Mouse (Mus musculus) heart, adult 8-10 months (tissue): ENCODE data around the gene Msi2. TPM values are rescaled to one million over a fixed set of nuclear protein-coding genes. Genes with fewer than 3 reads are reported as not detected.

Experiments used
- DNase-seq: peaks from one replicate; pipeline ENCODE4 v3.0.0; 2022; ENCODE audit warnings: low spot score
- total RNA-seq, 4 experiments: library from RNA; stranded (reverse); gene quantifications; 2 replicates each; pipeline ENCODE4 v1.2.4; 2022

The Msi2 gene
- total RNA-seq, 4 experiments from 2014 or later, result 206 to 216 (median 210) TPM

GRCm38 (mm10) chr11:88676597-88676996, 41.7 kb downstream of the Msi2 start:
- DNase-seq, result no peak

GRCm38 (mm10) chr11:88675526-88676353, 42.6 kb downstream of the Msi2 start:
- no peak for DNase-seq

GRCm38 (mm10) chr11:88674075-88674474, 44.2 kb downstream of the Msi2 start:
- peak; percentile 30 for DNase-seq

GRCm38 (mm10) chr11:88670925-88671324, 47.4 kb downstream of the Msi2 start:
- DNase-seq, result no peak

- no peak for DNase-seq
Observed at GRCm38 (mm10) chr11:88669106-88669505, 49.2 kb downstream of the Msi2 start.

GRCm38 (mm10) chr11:88668345-88668744, 50.0 kb downstream of the Msi2 start:
- no peak for DNase-seq

GRCm38 (mm10) chr11:88665799-88666198, 52.5 kb downstream of the Msi2 start:
- DNase-seq, result no peak

- DNase-seq, result no peak
Observed at GRCm38 (mm10) chr11:88661444-88662180, 56.7 kb downstream of the Msi2 start.

GRCm38 (mm10) chr11:88660404-88660803, 57.9 kb downstream of the Msi2 start:
- DNase-seq, result no peak

- DNase-seq, result no peak
Observed at GRCm38 (mm10) chr11:88658926-88659325, 59.4 kb downstream of the Msi2 start.

- DNase-seq, result no peak
Observed at GRCm38 (mm10) chr11:88655786-88656185, 62.5 kb downstream of the Msi2 start.

GRCm38 (mm10) chr11:88655214-88655566, 63.1 kb downstream of the Msi2 start:
- DNase-seq, result no peak

- DNase-seq, result peak; percentile 68
Observed at GRCm38 (mm10) chr11:88654391-88655213, 63.7 kb downstream of the Msi2 start.

GRCm38 (mm10) chr11:88650275-88650674, 68.0 kb downstream of the Msi2 start:
- DNase-seq, result no peak

- no peak for DNase-seq
Observed at GRCm38 (mm10) chr11:88649009-88649408, 69.3 kb downstream of the Msi2 start.

GRCm38 (mm10) chr11:88648407-88648806, 69.9 kb downstream of the Msi2 start:
- no peak for DNase-seq

GRCm38 (mm10) chr11:88646493-88646892, 71.8 kb downstream of the Msi2 start:
- no peak for DNase-seq

- DNase-seq, result no peak
Observed at GRCm38 (mm10) chr11:88645821-88646220, 72.5 kb downstream of the Msi2 start.

GRCm38 (mm10) chr11:88644719-88645118, 73.6 kb downstream of the Msi2 start:
- DNase-seq, result no peak

- no peak for DNase-seq
Observed at GRCm38 (mm10) chr11:88639862-88640261, 78.5 kb downstream of the Msi2 start.

- DNase-seq, result peak; percentile 58
Observed at GRCm38 (mm10) chr11:88638936-88639542, 79.3 kb downstream of the Msi2 start.

GRCm38 (mm10) chr11:88638254-88638653, 80.1 kb downstream of the Msi2 start:
- DNase-seq, result no peak
